Mouse (Mus musculus): Measurements from ENCODE around the gene Gm14406.
"Not testable (repeated sequence)": the region's sequence is repeated elsewhere in the genome, so short reads cannot be mapped to it uniquely, and the experiment has no call there.

The Gm14406 gene

GRCm38 (mm10) chr2:177577998-177578397 is at the start of gene Gm14406:
Gm14406 (minus strand) TSS chr2:177578210.
- DNase-seq (ENCODE audit: low read depth, low spot score) = not testable (repeated sequence)

- not testable (repeated sequence) for DNase-seq (ENCODE audit: low read depth, low spot score)
Observed at GRCm38 (mm10) chr2:177575141-177575540, 2.9 kb downstream of the Gm14406 start.

GRCm38 (mm10) chr2:177559365-177559764 is 18.6 kb downstream of the Gm14406 start:
- DNase-seq (ENCODE audit: low read depth, low spot score) = not testable (repeated sequence)

- DNase-seq (ENCODE audit: low read depth, low spot score) = not testable (repeated sequence)
Observed at GRCm38 (mm10) chr2:177555261-177555660, 22.7 kb downstream of the Gm14406 start.

- not testable (repeated sequence) for DNase-seq (ENCODE audit: low read depth, low spot score)
Observed at GRCm38 (mm10) chr2:177537717-177538116, 40.3 kb downstream of the Gm14406 start.

- not testable (repeated sequence) for DNase-seq (ENCODE audit: low read depth, low spot score)
Observed at GRCm38 (mm10) chr2:177537141-177537540, 40.9 kb downstream of the Gm14406 start.

- DNase-seq (ENCODE audit: low read depth, low spot score) = no peak
Observed at GRCm38 (mm10) chr2:177535876-177536275, 42.1 kb downstream of the Gm14406 start.

GRCm38 (mm10) chr2:177524171-177524570 is 53.8 kb downstream of the Gm14406 start:
- not testable (repeated sequence) for DNase-seq (ENCODE audit: low read depth, low spot score)

- DNase-seq (ENCODE audit: low read depth, low spot score) = not testable (repeated sequence)
Observed at GRCm38 (mm10) chr2:177523674-177524073, 54.3 kb downstream of the Gm14406 start.

- DNase-seq (ENCODE audit: low read depth, low spot score) = no peak
Observed at GRCm38 (mm10) chr2:177523061-177523460, 54.9 kb downstream of the Gm14406 start.

- no peak for DNase-seq (ENCODE audit: low read depth, low spot score)
Observed at GRCm38 (mm10) chr2:177520035-177520434, 58.0 kb downstream of the Gm14406 start.
